Comparison of ENCODE assay signal across 8 mouse cellular contexts in the genomic region with DNA sequence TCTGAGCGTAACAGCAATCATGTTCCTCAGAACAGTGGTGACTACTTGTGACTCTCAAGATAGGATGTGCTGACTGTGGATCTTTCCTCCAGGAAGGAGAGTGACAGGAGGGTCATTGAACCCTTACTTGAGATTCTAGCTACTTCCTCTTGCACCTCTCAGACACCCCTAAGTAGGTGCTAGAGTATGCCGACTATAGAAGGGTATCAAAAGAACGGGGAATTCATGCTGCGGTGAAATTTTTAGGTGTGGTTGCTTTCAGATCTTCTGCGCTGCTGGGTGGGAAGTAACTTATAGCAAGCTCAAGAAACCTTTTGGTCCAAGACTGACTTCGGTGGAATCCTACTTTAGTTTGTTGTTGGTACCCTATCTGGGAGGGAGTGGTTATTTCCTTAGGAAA. TPM values are rescaled to one million over a fixed set of nuclear protein-coding genes. Genes with fewer than 3 reads are reported as not detected.
A peak's percentile ranks its signal among the peaks of the same experiment; 100 is the strongest.
DNase-seq lines count a peak whose midpoint lies in the region; ATAC-seq lines count a peak whose summit lies in the region.

No protein-coding gene starts in this region.

- peak overlapping the region in 1 of 2 experiments; percentile 99; a peak in 1 of 4 replicates for H3K27ac ChIP-seq in heart, embryonic 14.5 days (replicated peaks in 1 of 2; ENCODE audit: control insufficient read depth in 1 of 2, insufficient read depth in 1 of 2, low read depth in 2 of 2, low read length in 2 of 2)
- peak overlapping the region; percentile 99; the same call in 1 of the 2 replicates for H3K27ac ChIP-seq in intestine, embryonic 16.5 days (ENCODE audit: low read length)
- H3K27ac ChIP-seq in neural tube, embryonic 14.5 days (ENCODE audit: low read depth, low read length), result no peak overlapping the region; the same call in 1 of the 2 replicates

- no peak overlapping the region for H3K4me3 ChIP-seq in heart, embryonic 14.5 days (ENCODE audit: control insufficient read depth in 1 of 2, insufficient read depth in 1 of 2, low read depth in 1 of 2, low read length in 2 of 2)
- no peak overlapping the region for H3K4me3 ChIP-seq in intestine, embryonic 16.5 days (ENCODE audit: low read length)
- no peak overlapping the region; the same call in 1 of the 2 replicates for H3K4me3 ChIP-seq in neural tube, embryonic 14.5 days (ENCODE audit: low read depth, low read length)

- WGBS in heart, embryonic 14.5 days, result 74% methylated on average over 6 of the region's 6 CpGs
- WGBS in intestine, embryonic 16.5 days, result 87% methylated on average over 6 of the region's 6 CpGs
- 93% methylated on average over 6 of the region's 6 CpGs for WGBS in neural tube, embryonic 14.5 days

- no peak overlapping the region for H3K9ac ChIP-seq in heart, embryonic 14.5 days (ENCODE audit: low read length)
- H3K9ac ChIP-seq in intestine, embryonic 16.5 days (ENCODE audit: low read depth, low read length), result no peak overlapping the region
- no peak overlapping the region for H3K9ac ChIP-seq in neural tube, embryonic 14.5 days (replicated peaks; ENCODE audit: low read depth, low read length)

- no peaks in the 10 kb centered on the region for H3K36me3 ChIP-seq in heart, embryonic 14.5 days (ENCODE audit: control insufficient read depth, insufficient read depth, low read length)
- no peaks in the 10 kb centered on the region for H3K36me3 ChIP-seq in intestine, embryonic 16.5 days (ENCODE audit: control insufficient read depth, insufficient read depth, low read length)
- H3K36me3 ChIP-seq in neural tube, embryonic 14.5 days (ENCODE audit: control insufficient read depth, insufficient read depth, low read length), result no peaks in the 10 kb centered on the region

- no peaks in the 10 kb centered on the region for H3K27me3 ChIP-seq in heart, embryonic 14.5 days (ENCODE audit: control insufficient read depth, insufficient read depth, low read length)
- no peaks in the 10 kb centered on the region for H3K27me3 ChIP-seq in intestine, embryonic 16.5 days (replicated peaks; ENCODE audit: control insufficient read depth, insufficient read depth, low read length)
- no peaks in the 10 kb centered on the region for H3K27me3 ChIP-seq in neural tube, embryonic 14.5 days (ENCODE audit: control insufficient read depth, insufficient read depth, low read length)

- peak overlapping the region; percentile 82 for H3K4me2 ChIP-seq in heart, embryonic 14.5 days (ENCODE audit: low read length)
- H3K4me2 ChIP-seq in intestine, embryonic 16.5 days (ENCODE audit: low read depth, low read length), result peak overlapping the region; percentile 71; the same call in 1 of the 2 replicates
- H3K4me2 ChIP-seq in neural tube, embryonic 14.5 days (ENCODE audit: low read depth, low read length), result peak overlapping the region; percentile 72; the same call in 1 of the 2 replicates

- peaks cover 8 to 21% of the 10 kb centered on the region in 2 experiments; a peak in 3 of 4 replicates for H3K4me1 ChIP-seq in heart, embryonic 14.5 days (ENCODE audit: control insufficient read depth in 2 of 2, insufficient read depth in 2 of 2, low read length in 2 of 2)
- peaks cover 16% of the 10 kb centered on the region for H3K4me1 ChIP-seq in intestine, embryonic 16.5 days (ENCODE audit: control insufficient read depth, insufficient read depth, low read length)
- peaks cover 4% of the 10 kb centered on the region; the same call in 1 of the 2 replicates for H3K4me1 ChIP-seq in neural tube, embryonic 14.5 days (ENCODE audit: control insufficient read depth, insufficient read depth, low read length)

- ATAC-seq in heart, embryonic 14.5 days (ENCODE audit: insufficient number of reproducible peaks, insufficient read depth, low FRiP score, low read depth), result no peak
- ATAC-seq in intestine, embryonic 16.5 days, result no peak
- no peak for ATAC-seq in neural tube, embryonic 14.5 days (ENCODE audit: low read depth)

- no peak for DNase-seq in heart, postnatal 4 days
- DNase-seq in MEL-GATA-1-ER (ENCODE audit: extremely low read depth, low read depth) (peak; percentile 66), adipocyte (ENCODE audit: low spot score) (no peak)
- DNase-seq in adrenal gland, postnatal 36 days, result no peak
- no peak for DNase-seq in layer of hippocampus, adult 9-11 months

- no peaks in the 10 kb centered on the region for H3K9me3 ChIP-seq in heart, embryonic 14.5 days (ENCODE audit: control insufficient read depth, low read length)
- H3K9me3 ChIP-seq in intestine, embryonic 16.5 days (ENCODE audit: control insufficient read depth, low read length), result no peaks in the 10 kb centered on the region
- no peaks in the 10 kb centered on the region for H3K9me3 ChIP-seq in neural tube, embryonic 14.5 days (ENCODE audit: control insufficient read depth, low read length)

RNA-seq across cellular contexts. Expression of a gene that starts 53.9 kb away (rescaled TPM):
- 66.0 and 68.4 TPM in 2 replicates for polyA plus RNA-seq in heart, embryonic 14.5 days (2014; fragmentation: Nextera tagmentation; extraction: Ambion mirVana)
- 10 to 100 TPM; 57.3 to 58.4 TPM for total RNA-seq in heart, postnatal 4 days (2021)
- 76.5 and 80.3 TPM in 2 replicates for polyA plus RNA-seq in intestine, embryonic 16.5 days (2015; fragmentation: Nextera tagmentation; extraction: Ambion mirVana)
- polyA plus RNA-seq in neural tube, embryonic 14.5 days (2014; fragmentation: Nextera tagmentation; extraction: Ambion mirVana), result 139 and 166 TPM in 2 replicates
- total RNA-seq in adrenal gland, postnatal 36 days (2021), result 100 to 1,000 TPM in 1 of 2 experiments, 10 to 100 TPM in 1; 89.6 to 233 TPM
